In the genomic region with DNA sequence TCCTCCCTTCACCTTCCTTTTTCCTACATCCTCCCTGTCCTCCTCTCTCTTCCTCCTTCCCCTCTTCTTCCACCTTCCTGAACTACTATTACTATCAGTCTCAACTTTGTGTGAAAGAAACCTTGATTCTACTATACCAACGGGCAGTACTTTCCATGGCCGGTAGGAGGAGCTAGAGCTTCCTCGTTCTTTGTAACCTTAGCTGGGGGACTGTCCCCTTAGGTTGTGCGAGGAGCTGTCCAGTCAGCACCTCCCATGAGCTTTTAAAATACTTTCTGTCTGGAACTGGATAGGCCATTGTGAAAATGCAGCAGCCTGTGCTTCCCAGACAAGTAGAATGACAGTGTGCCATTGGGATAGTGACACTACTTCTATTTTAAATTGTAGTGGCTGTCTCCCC, we compare ENCODE assay signal across 9 mouse cellular contexts. TPM values are rescaled to one million over a fixed set of nuclear protein-coding genes. Genes with fewer than 3 reads are reported as not detected.
DNase-seq lines count a peak whose midpoint lies in the region; ATAC-seq lines count a peak whose summit lies in the region.
"Had no signal": no experiment of that assay in that cellular context is flagged by ENCODE, and none has a peak within 500 bp of the region (broad histone marks: within the 10 kb centered on the region; RNA-seq: fewer than 3 reads in every experiment).

No protein-coding gene starts in this region.

- no peaks in the 10 kb centered on the region for H3K9me3 ChIP-seq in liver, embryonic 12.5 days (replicated peaks)
- H3K9me3 ChIP-seq: neural tube, embryonic 13.5 days had no signal

- DNase-seq in liver (peak; percentile 60), ZHBTc4 (ENCODE audit: low read depth, low spot score) (peak; percentile 87)
- DNase-seq in cerebellum, postnatal 25 days, result peak; percentile 70 to 83
- peak; percentile 49 to 65 for DNase-seq in heart, postnatal 36 days
- peak; percentile 26 to 67 for DNase-seq in left cerebral cortex, postnatal 10 days (ENCODE audit: extremely low spot score in 1 of 2, low spot score in 2 of 2)
- peak; percentile 90 for DNase-seq in mesoderm, embryonic 11.5 days (ENCODE audit: low read depth, low spot score)

- no peak for ATAC-seq in liver, embryonic 12.5 days
- ATAC-seq in erythroid progenitor cell, adult 5-6 weeks (replicated peaks; ENCODE audit: low FRiP score, poor library complexity, severe bottlenecking), result no peak

- no peak overlapping the region for H3K4me2 ChIP-seq in liver, embryonic 12.5 days
- H3K4me2 ChIP-seq: neural tube, embryonic 13.5 days had no signal

- no peak overlapping the region for H3K9ac ChIP-seq in liver, embryonic 12.5 days
- H3K9ac ChIP-seq: neural tube, embryonic 13.5 days had no signal

- H3K4me3 ChIP-seq in liver, embryonic 12.5 days, result no peak overlapping the region
- H3K4me3 ChIP-seq: neural tube, embryonic 13.5 days had no signal

- no peaks in the 10 kb centered on the region for H3K36me3 ChIP-seq in liver, embryonic 12.5 days
- H3K36me3 ChIP-seq: neural tube, embryonic 13.5 days had no signal

- H3K27me3 ChIP-seq in liver, embryonic 12.5 days (replicated peaks), result peaks cover 34% of the 10 kb centered on the region

- intact Hi-C loops in heart, postnatal 36 days (cut with DNase I), result loop anchor here (2.0 to 5.0 kb wide), 2 partner anchors 135 to 597 kb away; no protein-coding TSS in a partner anchor
- intact Hi-C loops in left cerebral cortex, postnatal 10 days (cut with DNase I), result loop anchor here (5.0 kb wide), 3 partner anchors 50 to 345 kb away; no protein-coding TSS in a partner anchor

- WGBS in liver, embryonic 12.5 days (ENCODE audit: insufficient replicate concordance), result 1% methylated on average over 4 of the region's 4 CpGs

- H3K4me1 ChIP-seq in liver, embryonic 12.5 days, result no peaks in the 10 kb centered on the region

- no peak overlapping the region for H3K27ac ChIP-seq in liver, embryonic 12.5 days
- H3K27ac ChIP-seq: neural tube, embryonic 13.5 days had no signal

RNA-seq across cellular contexts. Expression of a gene that starts 3.3 kb away (rescaled TPM):
- 0.18 and 0.21 TPM in 2 replicates for polyA plus RNA-seq in liver, embryonic 12.5 days (2016; fragmentation: Nextera tagmentation; extraction: Ambion mirVana)
- 10 to 100 TPM; 54.9 to 55.6 TPM for total RNA-seq in heart, postnatal 36 days (2021)
- 100 to 1,000 TPM; 264 to 278 TPM for total RNA-seq in left cerebral cortex, postnatal 10 days (2021)
- not detected in 2 replicates for total RNA-seq in erythroid progenitor cell, adult 5-6 weeks (2015; ENCODE audit: low replicate concordance)
- total RNA-seq in erythroid progenitor cell, adult 5-6 weeks (2017; ENCODE audit: low replicate concordance), result not detected in 2 replicates

Comparison
In these comparisons a context has a peak if more than half of its experiments do, and no peak if none do; other contexts are left out.
1. RNA of a gene that starts 3.3 kb away (total RNA-seq): 264 to 278 TPM in left cerebral cortex, postnatal 10 days and 54.9 to 55.6 TPM in heart, postnatal 36 days; not detected in erythroid progenitor cell, adult 5-6 weeks; every median in the first group is over 10 times any median in the second.
2. Peak in every context shown above with its lines, with median percentiles within 50 percentile points of each other: DNase-seq.